Mouse (Mus musculus) midbrain, postnatal 0 days (tissue): ENCODE measurements around the gene Katnbl1. TPM values are rescaled to one million over a fixed set of nuclear protein-coding genes. Genes with fewer than 3 reads are reported as not detected.

Experiments used
- ATAC-seq: fragments of 200-750 bp; cut with Nextera tagmentation; 2 replicates; pipeline ENCODE4 v1.8.0; 2017; ENCODE audit warnings: moderate number of reproducible peaks, mild to moderate bottlenecking, moderate TSS enrichment, moderate library complexity; ENCODE audit not compliant: low FRiP score
- DNase-seq: peaks from one replicate; pipeline ENCODE4 v3.0.0-alpha.2; 2015; ENCODE audit warnings: low spot score
- H3K27ac ChIP-seq: fragments of 300-500 bp; sonication (generic); 2 replicates; pipeline ENCODE4 v1.5.1; 2014; ENCODE audit warnings: low read depth, mild to moderate bottlenecking, low read length, mixed read lengths
- H3K27me3 ChIP-seq: fragments of 300-500 bp; sonication (generic); 2 replicates; pipeline ENCODE4 v1.6.1; 2014; ENCODE audit warnings: low read length, control low read depth, mixed read lengths; ENCODE audit not compliant: insufficient read depth
- H3K36me3 ChIP-seq: fragments of 300-500 bp; sonication (generic); 2 replicates; pipeline ENCODE4 v1.6.1; 2014; ENCODE audit warnings: low read length, control low read depth, mixed read lengths; ENCODE audit not compliant: insufficient read depth
- H3K4me1 ChIP-seq: fragments of 300-500 bp; sonication (generic); 2 replicates; pipeline ENCODE4 v1.6.1; 2014; ENCODE audit warnings: mild to moderate bottlenecking, control low read depth, antibody characterized with exemption, low read length, mixed read lengths; ENCODE audit not compliant: insufficient read depth
- H3K4me2 ChIP-seq: fragments of 300-500 bp; sonication (generic); 2 replicates; pipeline ENCODE4 v1.6.1; 2014; ENCODE audit warnings: low read depth, mild to moderate bottlenecking, low read length, mixed read lengths; ENCODE audit not compliant: poor library complexity, severe bottlenecking
- H3K4me3 ChIP-seq: fragments of 300-500 bp; sonication (generic); 2 replicates; pipeline ENCODE4 v1.5.1; 2014; ENCODE audit warnings: low read depth, mild to moderate bottlenecking, low read length, moderate library complexity
- H3K9ac ChIP-seq: fragments of 300-500 bp; sonication (generic); replicated peaks from 2 replicates; pipeline ENCODE4 v1.6.1; 2014; ENCODE audit warnings: mild to moderate bottlenecking, low read length, moderate library complexity, mixed read lengths; ENCODE audit not compliant: poor library complexity, severe bottlenecking
- H3K9me3 ChIP-seq: fragments of 300-500 bp; sonication (generic); 2 replicates; pipeline ENCODE4 v1.6.1; 2016; ENCODE audit warnings: low read length, control low read depth
- CTCF ChIP-seq: IDR thresholded peaks from 2 replicates; pipeline ENCODE4 v1.5.1; 2016; ENCODE audit warnings: antibody characterized with exemption, mild to moderate bottlenecking
- WGBS: fragments of 180-500 bp; shearing (Covaris S2); extraction: QIAGEN DNeasy Blood & Tissue Kit; methylation state at CpG from one replicate; pipeline ENCODE4 v1.1.7; 2014; 5-methylcytosine and 5-hydroxymethylcytosine counted together
- polyA plus RNA-seq: library from polyadenylated mRNA; unstranded; fragments of >200 nt; fragmentation: Nextera tagmentation; extraction: Ambion mirVana; gene quantifications from 2 replicates; pipeline ENCODE4 v1.2.1, GENCODE M21; 2015
- total RNA-seq: library from RNA; depleted of rRNA; stranded (reverse); fragments of >200 nt; gene quantifications from 2 replicates; pipeline ENCODE4 v1.2.3, GENCODE M21; 2014

Katnbl1 gene
- total and polyA plus RNA-seq, 2 experiments from 2014 or later: 15.1 to 20.1 TPM

GRCm38 (mm10) chr2:112390843-112391242, 11.8 kb downstream of the Katnbl1 start:
- H3K9ac ChIP-seq: no peak overlapping the region
- TF ChIP-seq CTCF: no peak
- H3K4me3 ChIP-seq: no peak overlapping the region
- H3K36me3 ChIP-seq: no peaks in the 10 kb centered on the region
- H3K9me3 ChIP-seq: no peaks in the 10 kb centered on the region
- WGBS: 85% methylated on average over 5 of the region's 5 CpGs
- no peak overlapping the region for H3K27ac ChIP-seq
- H3K27me3 ChIP-seq: no peaks in the 10 kb centered on the region
- H3K4me2 ChIP-seq: no peak overlapping the region
- DNase-seq (no peak), ATAC-seq (no peak)
- H3K4me1 ChIP-seq: no peaks in the 10 kb centered on the region

GRCm38 (mm10) chr2:112391346-112392000, 12.5 kb downstream of the Katnbl1 start:
- Histone ChIP-seq H3K9me3 (no peaks in the 10 kb centered on the region), H3K27ac (no peak overlapping the region), H3K36me3 (no peaks in the 10 kb centered on the region), H3K9ac (no peak overlapping the region), H3K4me2 (no peak overlapping the region), H3K27me3 (no peaks in the 10 kb centered on the region), H3K4me1 (no peaks in the 10 kb centered on the region), H3K4me3 (no peak overlapping the region)
- DNase-seq (no peak), ATAC-seq (no peak)
- TF ChIP-seq CTCF: no peak
- 90% methylated on average over 4 of the region's 4 CpGs for WGBS

- ATAC-seq (no peak), DNase-seq (no peak)
- no peak overlapping the region for H3K4me3 ChIP-seq
- H3K9ac ChIP-seq: no peak overlapping the region
- H3K4me1 ChIP-seq: no peaks in the 10 kb centered on the region
- no peaks in the 10 kb centered on the region for H3K27me3 ChIP-seq
- no peak for TF ChIP-seq CTCF
- no peak overlapping the region for H3K4me2 ChIP-seq
- H3K27ac ChIP-seq: no peak overlapping the region
- 95% methylated on average over 1 of the region's 1 CpGs for WGBS
- no peaks in the 10 kb centered on the region for H3K9me3 ChIP-seq
- H3K36me3 ChIP-seq: no peaks in the 10 kb centered on the region
Observed at GRCm38 (mm10) chr2:112392689-112393088, 13.7 kb downstream of the Katnbl1 start.

- no peak for ATAC-seq
- no peak overlapping the region for H3K27ac ChIP-seq
- no peaks in the 10 kb centered on the region for H3K4me1 ChIP-seq
- no peak overlapping the region for H3K9ac ChIP-seq
- H3K9me3 ChIP-seq: no peaks in the 10 kb centered on the region
- no peaks in the 10 kb centered on the region for H3K27me3 ChIP-seq
- H3K4me2 ChIP-seq: no peak overlapping the region
- H3K4me3 ChIP-seq: no peak overlapping the region
- DNase-seq: no peak
- H3K36me3 ChIP-seq: no peaks in the 10 kb centered on the region
- TF ChIP-seq CTCF: no peak
Observed at GRCm38 (mm10) chr2:112393958-112394357, 14.9 kb downstream of the Katnbl1 start.

GRCm38 (mm10) chr2:112396649-112397048, 17.6 kb downstream of the Katnbl1 start:
- no peak for DNase-seq
- H3K36me3 ChIP-seq: no peaks in the 10 kb centered on the region
- no peaks in the 10 kb centered on the region for H3K9me3 ChIP-seq
- no peak for TF ChIP-seq CTCF
- H3K27me3 ChIP-seq: no peaks in the 10 kb centered on the region
- H3K4me1 ChIP-seq: no peaks in the 10 kb centered on the region
- H3K9ac ChIP-seq: no peak overlapping the region
- no peak overlapping the region for H3K4me2 ChIP-seq
- H3K4me3 ChIP-seq: no peak overlapping the region
- ATAC-seq: no peak
- 66% methylated on average over 1 of the region's 1 CpGs for WGBS
- no peak overlapping the region for H3K27ac ChIP-seq

- Histone ChIP-seq H3K4me3 (no peak overlapping the region), H3K36me3 (peaks cover 10% of the 10 kb centered on the region), H3K9me3 (no peaks in the 10 kb centered on the region), H3K4me1 (no peaks in the 10 kb centered on the region), H3K4me2 (no peak overlapping the region), H3K27me3 (no peaks in the 10 kb centered on the region), H3K27ac (no peak overlapping the region), H3K9ac (no peak overlapping the region)
- 91% methylated on average over 3 of the region's 3 CpGs for WGBS
- DNase-seq (no peak), ATAC-seq (no peak)
- no peak for TF ChIP-seq CTCF
Observed at GRCm38 (mm10) chr2:112407030-112407429, 28.0 kb downstream of the Katnbl1 start.
